Mouse (Mus musculus) hindbrain, postnatal 0 days (tissue): ENCODE measurements around the gene Vcl. TPM values are rescaled to one million over a fixed set of nuclear protein-coding genes. Genes with fewer than 3 reads are reported as not detected.
A peak's percentile ranks its signal among the peaks of the same experiment; 100 is the strongest.

ENCODE experiments used
- ATAC-seq: fragments of 200-750 bp; cut with Nextera tagmentation; 2 replicates; pipeline ENCODE4 v1.8.0; 2017; ENCODE audit warnings: mild to moderate bottlenecking, moderate TSS enrichment, moderate library complexity
- DNase-seq: peaks from one replicate; pipeline ENCODE4 v3.0.0-alpha.2; 2015; ENCODE audit warnings: low spot score
- H3K27ac ChIP-seq: fragments of 300-500 bp; sonication (generic); 2 replicates; pipeline ENCODE4 v1.5.1; 2014; ENCODE audit warnings: mild to moderate bottlenecking
- H3K27me3 ChIP-seq: fragments of 300-500 bp; sonication (generic); 2 replicates; pipeline ENCODE4 v1.6.1; 2014; ENCODE audit warnings: low read length, mixed read lengths; ENCODE audit not compliant: insufficient read depth
- H3K36me3 ChIP-seq: fragments of 300-500 bp; sonication (generic); 2 replicates; pipeline ENCODE4 v1.6.1; 2014; ENCODE audit warnings: low read length, mixed read lengths; ENCODE audit not compliant: insufficient read depth
- H3K4me1 ChIP-seq: fragments of 300-500 bp; sonication (generic); 2 replicates; pipeline ENCODE4 v1.6.1; 2014; ENCODE audit warnings: antibody characterized with exemption, low read length, mixed read lengths; ENCODE audit not compliant: insufficient read depth
- H3K4me2 ChIP-seq: fragments of 300-500 bp; sonication (generic); 2 replicates; pipeline ENCODE4 v1.6.1; 2014; ENCODE audit warnings: low read depth, mild to moderate bottlenecking, low read length, moderate library complexity, mixed read lengths
- H3K4me3 ChIP-seq: fragments of 300-500 bp; sonication (generic); 2 replicates; pipeline ENCODE4 v1.5.1; 2014; ENCODE audit warnings: low read length
- H3K9ac ChIP-seq: fragments of 300-500 bp; sonication (generic); replicated peaks from 2 replicates; pipeline ENCODE4 v1.6.1; 2014; ENCODE audit warnings: mild to moderate bottlenecking, low read length, moderate library complexity, mixed read lengths
- H3K9me3 ChIP-seq: fragments of 300-500 bp; sonication (generic); 2 replicates; pipeline ENCODE4 v1.6.1; 2016; ENCODE audit warnings: low read length, mixed read lengths
- CTCF ChIP-seq: IDR thresholded peaks from 2 replicates; pipeline ENCODE4 v1.5.1; 2016; ENCODE audit warnings: antibody characterized with exemption, control low read depth, low read depth
- WGBS: fragments of 180-500 bp; shearing (Covaris S2); extraction: QIAGEN DNeasy Blood & Tissue Kit; methylation state at CpG from one replicate; pipeline ENCODE4 v1.1.7; 2014; 5-methylcytosine and 5-hydroxymethylcytosine counted together
- polyA plus RNA-seq: library from polyadenylated mRNA; unstranded; fragments of >200 nt; fragmentation: Nextera tagmentation; extraction: Ambion mirVana; gene quantifications from 2 replicates; pipeline ENCODE4 v1.2.1, GENCODE M21; 2015
- total RNA-seq: library from RNA; depleted of rRNA; stranded (reverse); fragments of >200 nt; gene quantifications from 2 replicates; pipeline ENCODE4 v1.2.3, GENCODE M21; 2014; rRNA removed

Gene Vcl
- total and polyA plus RNA-seq, 2 experiments from 2014 or later = 10.4 to 24.3 TPM

DNA sequence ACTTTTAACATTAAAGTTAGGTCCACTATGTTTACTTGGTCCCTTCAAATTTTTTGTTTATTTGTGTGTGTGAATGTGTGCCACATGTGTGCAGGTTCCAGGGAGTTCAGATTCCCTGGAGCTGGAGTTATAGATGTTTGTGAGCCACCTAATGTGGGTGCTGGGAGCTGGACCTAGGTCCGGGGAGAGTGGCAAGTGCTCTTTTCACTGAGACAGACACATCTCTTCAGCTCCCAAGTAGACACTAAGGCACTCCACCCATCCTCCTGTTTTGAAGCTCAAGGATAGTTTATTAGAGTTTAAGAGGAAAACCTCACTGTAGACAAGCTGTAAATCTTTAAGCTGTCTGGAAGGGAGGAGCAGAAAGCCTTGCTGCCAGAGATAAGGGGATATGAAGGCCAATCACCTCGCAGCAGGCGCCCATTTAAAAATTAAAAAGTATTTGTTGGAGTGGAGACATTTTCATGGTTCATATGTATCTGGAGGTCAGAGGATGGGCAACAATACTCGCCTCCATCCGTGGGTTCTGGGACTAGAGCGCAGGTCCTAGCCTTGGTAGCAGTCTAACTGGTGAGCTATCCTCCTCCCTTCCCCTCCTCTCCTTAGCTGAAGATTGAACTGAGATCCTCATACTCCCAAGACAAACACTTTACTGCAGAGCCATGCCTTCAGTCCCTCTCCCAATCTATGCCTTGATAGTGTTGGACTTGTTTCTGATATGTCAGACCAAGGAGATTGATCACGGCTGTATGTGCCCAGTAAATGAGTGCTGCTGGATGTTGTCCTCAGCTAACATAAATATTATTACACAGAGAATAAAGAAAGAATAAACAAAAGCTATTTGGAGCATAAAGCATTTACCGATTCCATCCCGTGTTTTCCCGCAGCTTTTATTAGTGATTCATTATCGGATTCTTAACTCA, 145.5 kb downstream of the Vcl start:
- no peak overlapping the region for H3K9ac ChIP-seq
- ATAC-seq (no peak), DNase-seq (no peak)
- WGBS = 67% methylated on average over 11 of the region's 11 CpGs
- H3K36me3 ChIP-seq = no peaks in the 10 kb centered on the region
- no peaks in the 10 kb centered on the region for H3K27me3 ChIP-seq
- TF ChIP-seq CTCF = no peak
- H3K4me1 ChIP-seq = 0 out of 2 replicates have a peak, but pooled peaks cover 3% of the 10 kb centered on the region
- no peaks in the 10 kb centered on the region for H3K9me3 ChIP-seq
- no peak overlapping the region for H3K27ac ChIP-seq
- peak overlapping the region; percentile 82 for H3K4me2 ChIP-seq
- H3K4me3 ChIP-seq = no peak overlapping the region; the same call in 1 of the 2 replicates

DNA sequence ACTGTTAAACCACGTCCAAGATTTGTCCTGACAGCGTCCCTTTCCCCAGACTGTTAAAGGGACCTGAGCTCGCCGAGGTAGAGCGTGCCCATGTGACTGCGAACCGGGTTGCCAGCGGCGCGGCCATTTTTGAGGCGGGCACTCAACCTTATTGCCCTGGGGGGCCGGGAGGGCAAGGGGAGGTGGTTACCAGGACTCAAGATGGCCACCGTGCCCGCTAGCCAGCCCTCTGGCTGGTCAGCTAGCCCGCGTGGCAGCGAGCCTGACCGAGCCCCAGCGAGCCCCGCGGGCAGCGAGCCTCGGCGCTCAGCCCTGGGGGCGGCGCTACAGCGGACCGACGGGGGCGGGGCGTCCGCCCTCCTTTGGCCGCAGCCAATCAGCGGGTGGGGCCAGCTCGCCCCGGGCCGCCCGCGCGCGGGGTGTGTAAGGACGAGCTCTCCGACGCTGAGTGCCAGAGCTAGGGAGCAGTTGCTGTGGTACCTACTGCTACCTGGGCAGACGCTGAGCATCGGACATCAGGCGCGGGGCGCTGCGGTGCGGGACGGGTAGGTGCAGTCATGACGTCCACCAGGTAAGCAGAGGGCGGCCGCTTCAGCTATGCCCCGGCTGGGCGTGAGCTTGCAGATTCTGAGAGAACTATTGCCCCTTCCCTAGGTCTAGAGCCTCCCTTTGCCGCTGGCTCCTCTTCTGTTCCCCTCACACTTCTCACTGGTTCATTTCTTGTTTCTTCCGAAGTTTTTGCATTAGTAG, 146.7 kb downstream of the Vcl start:
- Histone ChIP-seq H3K9ac (peak overlapping the region; percentile 61), H3K4me3 (peak overlapping the region; percentile 66), H3K36me3 (no peaks in the 10 kb centered on the region), H3K4me2 (peak overlapping the region; percentile 82), H3K27ac (peak overlapping the region; percentile 74), H3K4me1 (0 out of 2 replicates have a peak, but pooled peaks cover 3% of the 10 kb centered on the region), H3K27me3 (no peaks in the 10 kb centered on the region), H3K9me3 (no peaks in the 10 kb centered on the region)
- ATAC-seq (peak; percentile 98), DNase-seq (peak; percentile 95)
- WGBS = 1% methylated on average over 50 of the region's 59 CpGs
- no peak for TF ChIP-seq CTCF

DNA sequence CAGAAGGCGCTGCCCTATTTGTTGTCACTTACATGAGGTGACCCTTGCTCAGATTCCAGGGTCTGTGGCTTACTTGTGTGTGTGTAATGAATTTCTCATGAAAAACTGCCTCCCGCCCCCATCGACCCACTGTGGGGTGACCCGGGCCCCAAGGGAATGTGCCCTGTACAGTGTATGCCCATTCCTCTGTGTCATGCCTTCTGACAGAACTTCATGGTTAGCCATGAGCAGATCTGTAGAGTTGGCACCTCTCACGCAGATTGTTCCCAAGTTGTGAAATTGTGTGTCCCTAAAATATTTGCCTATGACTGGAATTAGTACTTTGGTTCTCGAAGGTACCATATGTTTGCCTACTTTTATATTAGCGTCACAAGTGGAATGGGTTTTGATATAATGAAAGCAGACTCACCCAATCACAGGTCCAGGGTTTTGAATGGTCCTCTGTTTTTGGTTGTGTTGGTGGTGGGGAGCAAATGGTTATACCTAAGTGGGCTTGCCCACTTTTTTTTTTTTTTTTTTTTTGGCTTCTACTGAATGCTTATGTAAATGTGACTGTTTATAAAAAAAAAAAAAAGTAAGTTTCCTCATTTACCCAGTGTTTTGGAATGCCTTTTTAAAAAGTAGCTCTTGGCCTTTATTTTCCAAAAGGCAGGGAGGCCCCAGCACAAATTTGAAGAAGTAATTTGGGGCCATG, 147.4 kb downstream of the Vcl start:
- Histone ChIP-seq H3K4me3 (peak overlapping the region; percentile 66), H3K27ac (no peak overlapping the region), H3K27me3 (no peaks in the 10 kb centered on the region), H3K4me2 (peak overlapping the region; percentile 82), H3K9ac (peak overlapping the region; percentile 61), H3K9me3 (no peaks in the 10 kb centered on the region), H3K4me1 (0 out of 2 replicates have a peak, but pooled peaks cover 3% of the 10 kb centered on the region), H3K36me3 (no peaks in the 10 kb centered on the region)
- TF ChIP-seq CTCF = no peak
- 47% methylated on average over 7 of the region's 7 CpGs for WGBS
- DNase-seq (no peak), ATAC-seq (0 out of 2 replicates have a peak, but pooled peaks have one; percentile 4)

DNA sequence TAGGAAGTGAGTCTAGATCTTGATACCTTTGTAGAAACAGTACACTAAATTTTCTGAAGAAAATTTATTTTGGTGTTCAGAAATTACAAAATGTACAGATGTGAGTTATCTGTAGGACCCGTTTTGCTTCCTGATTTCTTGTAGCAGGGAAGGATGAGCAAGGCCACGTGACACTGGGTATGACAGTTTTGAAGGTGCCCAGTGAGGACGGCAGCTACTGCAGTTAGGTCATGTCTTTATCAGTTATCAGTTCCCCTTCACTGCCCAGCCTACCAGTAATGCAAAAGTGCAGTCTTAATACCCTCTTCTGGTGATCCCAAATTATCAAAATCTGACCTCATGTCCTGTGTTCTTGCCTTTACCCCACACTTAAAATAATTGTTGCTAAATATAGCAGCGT, 148.7 kb downstream of the Vcl start:
- no peak for TF ChIP-seq CTCF
- H3K36me3 ChIP-seq = no peaks in the 10 kb centered on the region
- H3K27me3 ChIP-seq = no peaks in the 10 kb centered on the region
- no peak overlapping the region for H3K9ac ChIP-seq
- ATAC-seq (no peak), DNase-seq (no peak)
- H3K4me2 ChIP-seq = no peak overlapping the region
- 0 out of 2 replicates have a peak, but pooled peaks cover 3% of the 10 kb centered on the region for H3K4me1 ChIP-seq
- H3K27ac ChIP-seq = no peak overlapping the region
- WGBS = 88% methylated on average over 4 of the region's 4 CpGs
- no peaks in the 10 kb centered on the region for H3K9me3 ChIP-seq
- H3K4me3 ChIP-seq = no peak overlapping the region

DNA sequence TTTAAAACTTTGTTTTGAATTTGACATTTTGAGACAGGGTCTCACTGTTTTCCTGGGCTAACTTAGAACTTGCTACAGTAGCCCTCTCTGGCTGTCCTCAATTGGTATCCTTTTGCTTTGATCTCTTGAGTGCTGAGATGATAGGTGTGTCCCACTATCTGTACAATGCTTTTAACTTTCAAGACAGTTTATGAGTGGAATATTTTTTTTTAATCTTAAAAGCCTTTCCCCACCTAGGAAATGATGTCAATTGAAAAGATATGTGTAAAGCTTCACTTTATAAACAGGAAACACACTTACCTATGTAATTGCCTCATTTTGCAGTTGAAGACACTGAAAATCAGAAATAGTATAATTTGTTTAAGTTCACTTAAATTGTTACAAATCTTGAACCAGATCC, 149.3 kb downstream of the Vcl start:
- H3K27me3 ChIP-seq = no peaks in the 10 kb centered on the region
- TF ChIP-seq CTCF = no peak
- H3K4me3 ChIP-seq = no peak overlapping the region
- DNase-seq (no peak), ATAC-seq (no peak)
- no peak overlapping the region for H3K9ac ChIP-seq
- H3K4me1 ChIP-seq = 0 out of 2 replicates have a peak, but pooled peaks cover 3% of the 10 kb centered on the region
- no peak overlapping the region for H3K27ac ChIP-seq
- H3K4me2 ChIP-seq = no peak overlapping the region
- H3K9me3 ChIP-seq = no peaks in the 10 kb centered on the region
- no peaks in the 10 kb centered on the region for H3K36me3 ChIP-seq

DNA sequence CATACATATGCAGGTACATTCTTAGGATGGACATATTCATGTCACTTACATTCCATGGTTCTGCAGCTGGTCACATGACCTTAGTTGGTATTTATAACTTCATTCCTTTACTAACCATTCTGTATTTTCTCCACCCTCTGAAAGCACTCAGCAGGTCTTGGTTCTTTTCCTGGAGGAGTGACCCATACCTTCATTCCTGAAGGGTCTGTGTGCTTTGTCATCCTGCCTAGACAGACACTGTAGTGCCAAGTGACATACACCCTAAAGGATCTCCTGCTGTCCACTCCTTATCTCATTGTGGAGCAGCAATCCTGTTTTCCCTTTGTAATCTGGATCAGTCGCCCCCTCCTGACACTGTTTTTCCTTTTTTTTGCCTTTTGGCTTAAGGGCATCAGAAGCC, 153.6 kb downstream of the Vcl start:
- H3K4me1 ChIP-seq = no peaks in the 10 kb centered on the region
- no peak for ATAC-seq
- no peak overlapping the region for H3K9ac ChIP-seq
- 62% methylated on average over 1 of the region's 1 CpGs for WGBS
- no peak for TF ChIP-seq CTCF
- DNase-seq = no peak
- H3K4me2 ChIP-seq = no peak overlapping the region
- H3K27ac ChIP-seq = no peak overlapping the region
- no peaks in the 10 kb centered on the region for H3K9me3 ChIP-seq
- H3K27me3 ChIP-seq = no peaks in the 10 kb centered on the region
- H3K4me3 ChIP-seq = no peak overlapping the region
- H3K36me3 ChIP-seq = no peaks in the 10 kb centered on the region

Other genes with a start within 250 kb of the Vcl start
- gene Fut11, start 234.4 kb upstream of the Vcl start, total RNA-seq = 18.0 and 19.2 TPM in 2 replicates
- gene Fut11, start 234.4 kb upstream of the Vcl start, polyA plus RNA-seq = 24.5 and 26.2 TPM in 2 replicates
- 122 and 147 TPM in 2 replicates for gene Chchd1, start 226.4 kb upstream of the Vcl start, total RNA-seq
- gene Chchd1, start 226.4 kb upstream of the Vcl start, polyA plus RNA-seq = 188 and 193 TPM in 2 replicates
- gene Zswim8, start 221.8 kb upstream of the Vcl start, total RNA-seq = 149 and 159 TPM in 2 replicates
- gene Zswim8, start 221.8 kb upstream of the Vcl start, polyA plus RNA-seq = 31.3 and 36.8 TPM in 2 replicates
- 19.8 and 23.2 TPM in 2 replicates for gene Ndst2, start 194.8 kb upstream of the Vcl start, total RNA-seq
- gene Ndst2, start 194.8 kb upstream of the Vcl start, polyA plus RNA-seq = 12.4 and 16.7 TPM in 2 replicates
- 204 and 248 TPM in 2 replicates for gene Camk2g, start 135.3 kb upstream of the Vcl start, total RNA-seq
- 291 and 299 TPM in 2 replicates for gene Camk2g, start 135.3 kb upstream of the Vcl start, polyA plus RNA-seq
- 1.2 and 1.4 TPM in 2 replicates for gene Plau, start 92.7 kb upstream of the Vcl start, total RNA-seq
- 0.26 and 0.39 TPM in 2 replicates for gene Plau, start 92.7 kb upstream of the Vcl start, polyA plus RNA-seq
- gene Ap3m1, start 123.1 kb downstream of the Vcl start, total RNA-seq = 53.6 and 55.2 TPM in 2 replicates
- gene Ap3m1, start 123.1 kb downstream of the Vcl start, polyA plus RNA-seq = 56.7 and 58.2 TPM in 2 replicates
- 21.4 and 27.4 TPM in 2 replicates for gene Adk, start 123.2 kb downstream of the Vcl start, total RNA-seq
- 63.5 and 65.2 TPM in 2 replicates for gene Adk, start 123.2 kb downstream of the Vcl start, polyA plus RNA-seq